Mouse (Mus musculus) gastrocnemius, postnatal 36 days (tissue): ENCODE measurements at regions not wholly inside any gene's neighbourhood (a gene's known extent, or its start where the extent isn't known, plus 50 kb on each side); places are given as distances from the start of the nearest gene placed in this dataset.

ENCODE experiments used
- DNase-seq, 2 experiments: peaks; one replicate each; pipeline ENCODE4 v3.0.0; 2022
- intact Hi-C: fragments of 180-260 bp; cut with DNase I; formaldehyde crosslinking; loops from one replicate; pipeline ENCODE4 v1.15.1; 2025

DNA sequence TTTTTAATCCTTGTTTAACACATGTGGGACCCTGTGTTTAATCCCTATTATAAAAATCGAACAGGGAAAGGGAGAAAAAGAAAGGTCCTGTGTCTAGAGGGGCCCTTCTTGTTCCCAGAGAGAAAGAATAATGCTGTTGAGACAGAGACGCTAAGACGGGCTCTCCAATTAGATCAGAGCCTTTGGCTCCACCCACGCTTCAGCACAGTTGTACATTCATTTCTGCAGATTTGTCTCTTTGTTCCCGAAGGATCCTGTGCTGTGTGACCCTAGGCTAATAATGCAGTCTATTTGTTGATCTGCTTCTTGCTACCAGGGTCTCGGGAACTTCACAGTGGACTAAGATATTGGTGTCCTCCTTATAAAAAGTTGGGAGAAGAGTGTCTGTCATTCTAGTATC, 92.0 kb downstream of the Cdc5l start:
- intact Hi-C loops = no loop called here

DNA sequence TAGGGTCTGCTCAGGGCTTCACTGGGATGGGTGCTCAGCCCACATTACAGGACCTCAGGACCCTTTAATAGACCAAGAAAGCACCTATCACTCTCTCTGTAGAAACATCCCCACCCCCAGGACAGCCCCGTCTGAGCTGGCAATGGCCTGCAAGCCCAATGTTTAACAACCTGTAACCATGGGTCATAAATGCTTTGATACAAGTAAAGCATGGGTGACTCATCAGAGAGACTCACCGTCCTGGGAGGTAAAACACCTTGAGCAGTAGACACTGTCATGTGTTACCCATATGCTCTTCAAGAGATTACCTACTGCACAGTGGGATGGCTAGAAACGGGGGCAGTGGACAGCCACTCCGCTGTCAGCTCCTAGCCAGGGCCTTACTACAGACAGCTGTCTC, 92.7 kb downstream of the Cdc5l start:
- DNase-seq = no peak
- intact Hi-C loops = no loop called here

More for the DNA sequence above, 92.0 kb downstream of the Cdc5l start:
- DNase-seq = no peak

DNA sequence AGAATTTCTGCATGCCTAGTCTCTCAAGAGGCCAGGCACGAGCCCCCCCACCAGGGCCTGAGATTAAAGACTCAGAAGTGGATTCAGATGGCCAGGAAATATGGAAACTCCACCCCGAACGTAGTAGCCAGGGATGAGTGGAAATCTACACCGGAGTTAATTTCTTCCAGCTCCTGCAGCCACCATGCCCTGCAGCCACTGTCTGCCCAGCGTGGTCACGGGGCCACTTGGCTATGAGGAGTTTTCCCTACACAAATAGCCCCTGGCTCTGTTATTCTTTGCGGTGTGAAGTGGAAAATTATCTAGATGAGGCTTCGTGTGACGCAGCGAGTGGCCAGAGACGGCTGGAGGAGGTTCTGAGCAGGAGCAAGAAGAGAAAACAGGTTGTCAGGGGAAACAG, 94.3 kb downstream of the Cdc5l start:
- no peak for DNase-seq
- intact Hi-C loops = no loop called here

DNA sequence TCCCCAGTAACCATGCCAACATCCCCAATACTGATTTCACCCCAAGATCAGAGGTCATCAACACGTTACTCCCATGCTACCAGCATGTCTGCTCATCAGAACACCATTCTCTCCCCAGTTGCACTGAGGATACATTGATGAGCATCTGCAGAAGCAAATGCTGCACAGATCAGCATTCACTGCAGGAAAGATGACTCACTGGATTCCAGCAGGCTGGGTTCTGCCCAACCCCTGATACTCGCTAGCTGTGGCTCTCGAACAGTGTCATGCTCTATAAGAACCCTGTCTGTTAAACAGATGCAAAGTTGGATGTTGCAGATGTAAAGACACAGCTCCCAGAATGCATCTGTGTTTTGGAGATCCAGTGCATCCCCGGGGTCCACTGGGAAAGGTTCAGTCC, 95.5 kb downstream of the Cdc5l start:
- intact Hi-C loops = no loop called here
- DNase-seq = no peak

DNA sequence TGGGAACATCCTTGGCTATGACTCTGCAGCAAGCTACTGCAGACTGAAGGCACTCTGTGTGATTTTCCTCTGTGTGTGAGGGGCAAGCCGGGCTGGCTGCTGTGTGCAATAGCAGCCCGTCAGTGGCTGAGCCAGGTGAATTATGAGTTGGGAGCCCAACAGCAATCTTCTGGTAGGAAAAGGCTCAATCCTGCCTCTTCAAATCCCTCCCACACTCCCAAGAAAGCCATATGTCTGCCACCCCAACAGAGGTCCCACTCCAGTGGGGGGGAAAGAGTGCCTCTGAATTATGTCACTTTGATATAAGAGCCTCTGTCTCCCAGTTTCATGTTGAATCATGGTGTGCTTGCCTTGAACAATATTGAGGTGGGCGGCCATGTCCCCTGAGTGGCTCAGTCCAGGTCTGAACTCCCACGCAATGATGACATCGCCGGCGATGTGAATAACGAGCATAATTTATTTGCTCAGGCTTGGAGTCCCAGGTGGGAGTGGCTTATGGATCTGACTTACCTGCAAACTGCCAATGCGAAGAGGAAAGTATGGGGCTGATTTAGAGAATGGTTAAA, 97.9 kb downstream of the Cdc5l start:
- no peak for DNase-seq
- intact Hi-C loops = no loop called here

DNA sequence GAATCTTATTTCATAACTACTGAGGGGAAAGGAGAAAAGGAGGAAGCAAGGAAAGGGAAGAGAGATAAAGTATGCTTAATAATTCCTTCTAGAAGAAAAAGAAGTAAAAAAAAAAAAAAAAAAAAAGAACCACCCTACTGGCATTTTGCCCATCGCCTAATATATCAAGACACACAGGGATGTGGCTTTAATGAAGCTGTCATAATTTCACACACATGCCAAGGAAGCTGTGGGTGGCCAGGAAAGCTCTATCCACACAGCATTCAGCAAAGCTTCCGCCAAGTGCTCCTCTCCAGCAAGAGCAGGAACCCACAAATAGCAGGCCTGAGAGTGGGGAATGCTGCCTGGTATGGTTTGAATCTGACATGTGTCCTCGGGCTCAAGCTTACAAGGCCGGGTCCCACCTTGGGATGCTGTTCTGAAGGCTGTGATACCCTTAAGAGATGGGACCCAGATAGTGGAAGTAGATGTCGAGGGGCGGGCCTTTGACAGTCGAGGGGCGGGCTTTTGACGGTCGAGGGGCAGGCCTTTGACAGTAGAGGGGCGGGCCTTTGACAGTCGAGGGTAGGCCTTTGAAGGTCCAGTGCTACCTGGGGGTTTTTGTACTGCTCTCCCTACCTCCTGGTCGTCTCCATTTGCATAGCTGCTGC, 98.7 kb downstream of the Cdc5l start:
- DNase-seq = no peak
- intact Hi-C loops = no loop called here

DNA sequence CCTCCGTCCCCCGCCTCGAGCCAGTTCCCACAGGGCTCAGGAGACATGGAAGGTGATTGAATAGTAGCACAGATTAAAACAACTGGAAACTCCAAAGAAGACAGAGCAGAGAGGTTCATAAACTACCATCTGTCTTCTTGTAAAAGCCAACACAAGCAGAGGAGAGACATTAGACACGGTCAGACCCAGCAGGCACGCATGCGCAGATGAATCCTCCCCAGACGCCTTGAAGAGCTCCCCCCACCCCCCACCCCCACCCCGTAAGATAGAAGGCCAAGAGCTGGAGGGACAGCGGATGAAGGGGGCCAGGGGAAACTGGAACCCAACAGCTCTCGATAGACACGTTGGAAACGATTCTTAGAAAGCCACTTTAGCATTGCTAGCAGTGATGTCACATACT, 101.2 kb downstream of the Cdc5l start:
- no peak for DNase-seq
- intact Hi-C loops = no loop called here

DNA sequence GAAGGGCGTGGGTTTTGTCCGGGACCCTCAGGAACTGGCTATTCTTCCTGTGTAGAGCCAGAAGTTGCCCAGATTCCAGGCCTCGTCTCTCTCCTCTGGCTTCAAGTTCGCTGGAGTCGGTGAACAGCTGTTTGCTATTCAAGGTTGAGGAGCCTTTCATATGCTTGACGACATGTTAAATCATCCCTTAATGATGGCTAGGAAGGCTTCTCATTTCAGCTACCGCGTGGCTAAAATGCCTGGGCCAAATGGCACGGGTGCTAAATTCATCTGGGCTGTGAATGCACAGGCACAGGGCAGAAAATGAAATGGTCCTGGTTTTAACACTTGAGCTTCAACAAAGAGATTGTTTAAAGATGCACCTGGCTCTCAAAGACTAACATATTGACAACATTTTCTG, 104.3 kb downstream of the Cdc5l start:
- no peak for DNase-seq
- intact Hi-C loops = no loop called here

DNA sequence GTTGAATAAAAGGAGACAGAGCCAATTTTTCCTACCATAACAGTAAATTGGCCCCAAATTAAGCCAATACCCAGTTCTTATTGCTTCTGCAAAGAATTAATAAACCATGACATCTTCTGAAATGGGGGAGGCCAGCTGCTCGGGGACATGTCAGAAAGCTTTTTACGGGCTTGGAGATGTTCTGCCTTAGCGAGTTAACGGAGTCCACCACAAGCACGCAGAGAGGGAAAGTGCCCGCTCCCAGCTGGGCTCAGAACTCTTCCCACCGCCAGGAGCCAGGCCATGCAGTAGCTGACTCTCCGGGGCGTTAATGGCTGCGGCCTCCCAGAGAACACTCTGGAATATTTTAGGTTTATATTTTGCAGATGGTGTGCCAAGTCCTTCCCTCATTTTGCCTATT, 106.8 kb downstream of the Cdc5l start:
- intact Hi-C loops = no loop called here
- DNase-seq = no peak

DNA sequence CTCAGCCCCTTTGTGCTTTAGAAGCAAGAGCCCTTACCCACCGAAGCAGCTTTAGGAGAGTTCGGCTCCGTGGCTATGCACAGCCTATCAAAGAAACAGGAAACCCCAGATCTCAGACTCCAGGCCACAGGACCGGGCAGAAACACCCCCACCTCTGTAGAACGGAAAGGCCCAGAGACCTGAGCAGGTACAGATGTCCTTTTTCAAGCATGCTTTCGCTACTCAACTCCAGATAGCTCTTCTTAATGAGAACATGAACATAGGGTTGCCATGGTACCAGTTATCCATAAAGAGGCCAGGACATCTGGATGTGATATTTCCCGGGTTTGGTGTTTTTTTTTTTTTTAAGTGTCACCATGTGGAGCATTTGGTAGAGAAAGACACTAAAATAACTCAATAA, 107.4 kb downstream of the Cdc5l start:
- intact Hi-C loops = no loop called here
- no peak for DNase-seq

DNA sequence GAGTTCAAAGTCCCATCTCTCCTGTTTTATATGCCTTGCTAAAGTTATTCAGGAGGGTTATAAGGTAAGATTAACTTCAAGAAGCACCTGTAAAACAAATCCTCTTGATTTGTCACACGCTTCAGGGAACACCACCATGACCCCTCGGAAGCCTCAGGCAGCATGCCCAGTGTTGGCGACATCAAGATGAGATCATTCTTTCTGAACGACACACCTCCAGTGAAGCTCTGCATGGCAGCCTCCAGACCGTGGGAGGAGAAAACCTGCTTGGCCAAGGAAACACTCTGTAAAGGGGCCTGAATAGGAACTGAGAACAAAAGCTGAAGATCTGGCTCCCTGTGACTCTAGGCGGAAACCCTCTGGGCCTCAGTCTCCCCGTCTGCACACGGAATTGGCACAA, 110.7 kb downstream of the Cdc5l start:
- no peak for DNase-seq
- intact Hi-C loops = no loop called here

DNA sequence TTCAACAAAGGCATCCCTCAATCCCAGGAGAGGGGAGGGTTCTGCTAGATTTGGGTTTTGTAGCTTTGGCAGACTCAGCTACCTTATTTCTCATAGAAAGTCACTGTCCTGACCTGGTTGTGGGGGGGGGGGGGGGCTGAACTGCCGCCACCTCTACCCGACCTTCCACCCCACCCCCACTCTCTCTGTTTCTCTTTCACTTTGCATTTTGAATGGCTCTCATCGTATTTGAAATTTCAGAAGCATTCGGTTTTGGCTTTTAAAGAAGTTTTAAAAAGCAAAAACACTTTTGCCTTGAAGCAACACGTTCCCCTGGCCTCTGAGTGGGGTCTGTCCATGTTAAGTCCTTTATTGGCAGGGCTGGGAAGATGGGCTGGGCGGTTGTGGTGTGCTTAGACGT, 113.5 kb downstream of the Cdc5l start:
- intact Hi-C loops = no loop called here
- no peak for DNase-seq

DNA sequence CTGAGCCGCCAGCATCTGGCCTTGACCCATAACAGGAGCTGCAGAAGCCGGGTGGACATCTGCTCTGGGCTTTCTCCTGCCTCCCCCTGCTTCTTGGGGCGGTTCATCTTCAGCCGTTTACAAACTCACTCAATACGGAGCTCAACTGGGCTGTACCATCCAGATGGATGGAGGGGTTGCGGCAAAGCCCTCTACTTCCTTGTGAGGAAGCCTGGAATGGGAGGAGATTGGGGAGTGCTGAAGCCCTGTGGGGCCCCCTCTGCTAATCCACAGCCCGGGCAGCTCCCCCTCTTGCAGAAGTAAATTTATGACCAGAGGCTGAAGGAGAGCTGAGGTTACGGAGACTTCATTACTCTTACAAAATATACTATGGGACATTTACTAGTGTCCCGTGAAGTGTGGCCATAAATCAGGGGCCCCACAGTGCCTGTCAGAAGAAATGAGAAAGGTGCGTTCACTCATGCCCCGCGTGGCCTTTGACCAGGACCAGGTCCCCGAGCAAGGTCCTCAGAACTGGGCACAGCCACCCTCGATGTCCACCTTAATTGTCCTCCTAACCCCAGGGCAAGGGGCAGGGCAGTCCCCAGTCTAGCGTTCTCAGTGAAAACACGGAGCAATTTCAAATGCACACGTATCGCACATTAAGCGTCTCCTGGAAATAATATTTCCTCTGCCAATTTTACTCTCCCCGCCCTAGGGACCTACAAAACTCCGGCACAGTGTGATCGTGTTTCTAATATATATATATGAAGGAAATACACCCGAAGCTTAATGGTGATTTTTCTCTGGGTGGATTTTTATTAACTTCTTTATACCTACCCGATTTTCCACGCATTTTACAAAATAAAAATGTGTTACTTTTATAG, 115.1 kb downstream of the Cdc5l start:
- DNase-seq = no peak
- intact Hi-C loops = no loop called here

DNA sequence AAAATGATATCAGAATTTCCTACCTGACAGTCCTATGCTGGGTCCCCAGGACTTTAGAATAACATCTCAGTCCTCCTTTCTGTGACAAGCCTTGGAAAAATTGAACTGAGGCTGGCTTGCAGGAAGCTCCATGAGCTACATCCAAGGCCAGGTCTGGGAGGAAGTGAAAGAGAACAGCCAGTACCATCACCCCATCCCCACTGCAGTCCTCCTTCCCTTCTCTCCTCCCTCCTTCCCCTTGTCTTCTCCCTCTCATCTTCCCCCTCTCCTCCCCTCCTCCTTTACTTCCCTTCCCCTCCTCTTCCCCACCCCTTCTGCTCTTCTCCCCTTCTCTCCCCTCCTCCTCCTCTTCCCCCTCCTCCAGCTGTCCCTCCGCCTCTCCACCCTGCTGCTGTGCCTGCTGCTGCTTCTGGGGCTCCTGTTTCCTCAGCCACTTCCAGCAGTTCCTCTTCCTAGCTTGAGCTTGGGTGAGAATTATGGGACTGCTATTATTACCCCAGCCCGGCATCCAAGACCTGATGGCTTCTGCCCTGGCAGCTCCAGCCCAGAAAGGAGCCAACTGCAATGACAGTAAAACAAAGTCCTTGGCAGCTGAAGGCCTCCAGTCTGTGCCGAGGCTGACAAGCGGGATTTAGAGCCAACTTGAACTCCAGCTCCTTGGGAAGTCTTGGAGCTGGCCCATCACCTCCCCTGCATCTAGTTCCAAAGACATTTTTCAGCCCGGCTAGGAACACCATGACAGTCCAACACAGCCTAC, 120.8 kb downstream of the Cdc5l start:
- DNase-seq = peak; percentile 67 to 69
- intact Hi-C loops = no loop called here

DNA sequence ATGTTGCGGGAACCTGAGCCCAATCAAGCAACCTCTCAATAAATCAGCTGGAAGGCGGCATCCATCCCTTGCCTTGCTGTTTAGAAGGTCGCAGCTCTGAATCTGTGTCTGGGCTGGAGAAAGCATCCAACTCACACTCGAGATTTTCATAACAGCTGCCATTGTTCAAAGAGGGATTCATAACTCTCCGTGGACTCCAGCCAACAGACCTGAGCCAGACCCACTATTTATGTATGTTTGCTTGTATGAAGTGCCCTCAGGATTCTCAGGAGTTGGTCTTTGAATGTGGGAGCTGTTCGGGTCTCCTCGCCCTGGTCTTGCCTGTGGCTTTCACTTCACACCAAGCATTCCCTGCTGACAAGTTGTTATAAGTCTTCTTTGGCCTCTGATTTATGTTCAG, 127.0 kb downstream of the Cdc5l start:
- DNase-seq = no peak
- intact Hi-C loops = no loop called here

DNA sequence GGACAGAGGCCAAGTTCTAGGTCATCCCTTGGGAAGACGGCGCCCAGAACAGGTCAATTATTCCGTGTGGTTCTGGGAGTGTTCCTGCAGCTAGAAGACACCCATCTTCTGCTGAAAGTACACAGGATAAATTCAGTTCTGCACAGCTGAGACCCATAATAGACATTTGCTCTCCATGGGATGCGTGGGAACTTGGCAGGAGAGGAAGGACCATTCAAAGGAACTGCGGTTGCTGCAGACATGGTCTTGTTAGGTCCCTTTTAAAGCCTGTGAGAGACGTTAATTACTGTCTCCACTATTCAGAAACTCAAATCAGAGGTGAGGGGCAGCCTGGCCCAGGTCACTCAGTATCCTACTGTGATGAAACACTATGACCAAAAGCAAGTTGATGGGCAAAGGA, 130.4 kb downstream of the Cdc5l start:
- intact Hi-C loops = no loop called here

DNA sequence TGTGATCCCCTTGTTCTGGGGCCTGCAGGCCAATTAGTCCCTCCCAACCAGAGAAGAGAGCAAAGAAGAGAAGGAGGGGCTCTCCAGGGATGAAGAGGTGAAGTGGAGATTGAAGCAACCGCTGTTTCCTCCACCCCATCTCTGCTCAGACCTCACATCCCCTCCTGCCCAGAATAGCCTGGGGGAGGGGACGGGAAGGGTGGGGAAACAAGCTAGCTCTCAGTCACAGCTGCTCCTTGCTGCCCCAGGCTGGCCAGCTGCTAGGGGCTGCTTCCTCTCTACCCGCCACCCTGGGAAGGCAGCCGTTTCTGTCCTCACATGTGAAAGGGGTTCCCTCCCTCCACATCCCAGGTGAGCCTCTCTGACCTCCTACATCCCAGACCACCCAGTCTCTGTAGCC, 135.2 kb downstream of the Cdc5l start:
- intact Hi-C loops = loop anchor here (5.0 kb wide), 1 partner anchor 74 kb away; no protein-coding TSS in a partner anchor
- no peak for DNase-seq

More for the DNA sequence above, 130.4 kb downstream of the Cdc5l start:
- no peak for DNase-seq

DNA sequence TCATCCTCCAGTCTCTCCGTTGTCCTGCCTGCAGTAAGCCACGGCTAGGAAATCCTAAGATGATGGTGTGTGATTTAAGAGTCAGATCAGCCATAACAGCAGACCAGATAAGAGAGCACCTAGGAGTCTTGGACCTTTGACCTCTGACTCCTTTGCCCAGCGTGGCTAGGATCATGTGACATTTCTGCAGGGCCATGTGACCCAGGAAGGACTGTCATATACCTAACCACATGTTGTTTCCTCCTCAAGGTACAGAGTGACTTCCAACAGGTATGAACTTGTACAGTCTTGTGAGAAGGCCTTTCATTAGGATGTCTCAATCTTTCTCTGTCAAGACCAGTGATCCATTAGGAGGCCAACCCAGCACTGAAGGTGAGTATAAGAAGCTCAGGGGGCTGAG, 135.7 kb downstream of the Cdc5l start:
- intact Hi-C loops = loop anchor here (5.0 kb wide), 1 partner anchor 74 kb away; no protein-coding TSS in a partner anchor
- DNase-seq = no peak

DNA sequence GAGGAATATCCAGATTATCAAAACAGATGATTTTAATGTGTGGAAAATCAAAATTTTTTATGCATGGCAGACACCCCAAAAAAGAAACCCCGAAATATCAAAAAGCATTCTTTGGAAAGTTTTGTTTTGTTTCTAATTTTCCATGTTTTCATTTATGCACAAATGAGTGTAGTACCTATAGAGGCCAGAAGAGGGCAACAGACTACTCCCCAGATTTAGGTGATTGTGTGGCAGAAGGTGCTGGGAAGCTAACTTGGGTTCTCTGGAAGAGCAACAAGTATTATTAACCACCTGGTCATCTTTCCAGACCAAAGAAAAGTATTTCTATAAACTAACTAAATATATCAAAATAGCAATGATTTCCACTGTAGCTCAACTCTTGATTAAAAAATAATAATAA, 137.2 kb downstream of the Cdc5l start:
- intact Hi-C loops = loop anchor here (5.0 kb wide), 1 partner anchor 76 kb away; no protein-coding TSS in a partner anchor
- no peak for DNase-seq

DNA sequence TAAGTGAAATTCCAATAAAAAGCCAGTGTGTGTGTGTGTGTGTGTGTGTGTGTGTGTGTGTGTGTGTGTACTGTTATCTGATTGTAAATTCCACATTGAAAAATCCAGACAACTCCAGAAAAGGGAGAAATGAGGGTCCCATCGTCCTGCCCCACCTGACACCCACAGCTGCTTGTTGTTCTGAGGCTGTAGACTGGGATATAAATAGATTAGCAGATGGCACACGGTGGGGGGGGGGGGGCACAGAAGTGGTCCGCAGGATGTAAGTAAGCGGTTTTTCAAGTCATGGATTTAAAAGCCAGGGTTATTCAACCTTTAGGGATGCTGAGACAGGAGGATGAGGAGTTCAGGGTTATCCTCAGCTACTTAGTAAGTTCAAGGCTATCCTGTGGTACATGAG, 138.7 kb downstream of the Cdc5l start:
- intact Hi-C loops = loop anchor here (5.0 kb wide), 1 partner anchor 77 kb away; no protein-coding TSS in a partner anchor
- DNase-seq = no peak

DNA sequence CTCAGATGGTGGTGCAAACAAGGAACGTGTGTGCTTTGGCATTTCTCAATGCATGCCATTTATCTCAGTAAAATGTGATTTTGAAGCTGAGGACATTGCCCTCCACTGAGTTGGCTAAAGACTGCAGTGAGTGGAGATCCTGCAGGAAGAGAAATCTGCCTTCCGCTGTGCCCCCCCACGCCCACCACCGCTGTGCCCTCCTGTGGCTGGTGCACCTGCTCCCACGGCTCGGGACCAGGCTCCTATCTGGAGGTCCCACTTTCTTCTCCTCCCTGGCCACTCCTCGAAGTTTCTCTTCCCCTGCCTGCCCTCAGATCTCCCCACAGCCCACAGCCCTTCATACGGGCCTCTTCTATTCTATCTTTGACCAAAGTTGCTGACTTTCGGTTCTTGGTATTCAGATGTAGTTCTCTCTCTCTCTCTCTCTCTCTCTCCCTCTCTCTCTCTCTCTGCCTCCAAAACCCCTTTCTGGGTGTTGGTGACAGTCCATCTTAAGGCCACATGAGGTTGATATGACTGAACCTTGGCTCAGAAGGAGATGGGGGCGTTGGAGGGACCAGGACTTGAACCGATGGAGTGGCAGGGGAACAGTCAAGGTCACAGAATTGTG, 139.2 kb downstream of the Cdc5l start:
- intact Hi-C loops = no loop called here
- DNase-seq = no peak
